Mouse (Mus musculus) naive thymus-derived CD4-positive, alpha-beta T cell, adult 2 months (primary cell): ENCODE results near the gene Slc2a10.

Source experiments
- DNase-seq: peaks from one replicate; pipeline ENCODE4 v3.0.0-alpha.2; 2011; ENCODE audit warnings: low read depth

Slc2a10 gene

GRCm38 (mm10) chr2:165559506-165560235 lies 56.1 kb downstream of the Slc2a10 start:
- DNase-seq, result no peak

GRCm38 (mm10) chr2:165561861-165562260 lies 58.3 kb downstream of the Slc2a10 start:
- no peak for DNase-seq

- no peak for DNase-seq
Observed at GRCm38 (mm10) chr2:165563298-165564058, 59.9 kb downstream of the Slc2a10 start.

GRCm38 (mm10) chr2:165564101-165564500 lies 60.5 kb downstream of the Slc2a10 start:
- DNase-seq, result no peak

- no peak for DNase-seq
Observed at GRCm38 (mm10) chr2:165564620-165565019, 61.0 kb downstream of the Slc2a10 start.

- no peak for DNase-seq
Observed at GRCm38 (mm10) chr2:165566898-165567297, 63.3 kb downstream of the Slc2a10 start.

- no peak for DNase-seq
Observed at GRCm38 (mm10) chr2:165567820-165568219, 64.2 kb downstream of the Slc2a10 start.

- no peak for DNase-seq
Observed at GRCm38 (mm10) chr2:165568911-165569310, 65.3 kb downstream of the Slc2a10 start.
